Mouse (Mus musculus) cerebellum, adult 9-10 months (tissue): ENCODE results near the gene Hmgcl.

Source experiments
- DNase-seq: peaks from one replicate; pipeline ENCODE4 v3.0.0; 2022

Gene Hmgcl

DNA sequence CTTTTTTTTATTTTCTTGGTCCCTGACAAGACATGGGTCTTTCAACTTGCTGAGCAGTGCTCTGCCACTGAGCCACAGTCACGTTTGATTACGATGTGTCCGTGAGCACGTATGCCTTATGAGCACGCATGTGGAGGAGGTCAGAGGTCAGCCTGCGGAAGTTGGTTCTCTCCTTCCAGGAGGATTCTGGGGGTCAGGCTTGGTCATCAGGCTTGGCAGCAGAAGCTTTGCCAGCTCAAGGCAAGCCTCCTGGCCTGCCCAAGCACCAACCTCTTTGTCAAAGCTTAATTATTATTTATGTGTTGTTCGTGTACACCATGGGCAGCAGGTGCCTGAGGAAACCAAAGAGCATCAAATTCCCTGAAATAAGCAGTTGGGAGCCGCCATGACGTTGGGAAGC is 17.9 kb upstream of the Hmgcl start:
- DNase-seq, result no peak

DNA sequence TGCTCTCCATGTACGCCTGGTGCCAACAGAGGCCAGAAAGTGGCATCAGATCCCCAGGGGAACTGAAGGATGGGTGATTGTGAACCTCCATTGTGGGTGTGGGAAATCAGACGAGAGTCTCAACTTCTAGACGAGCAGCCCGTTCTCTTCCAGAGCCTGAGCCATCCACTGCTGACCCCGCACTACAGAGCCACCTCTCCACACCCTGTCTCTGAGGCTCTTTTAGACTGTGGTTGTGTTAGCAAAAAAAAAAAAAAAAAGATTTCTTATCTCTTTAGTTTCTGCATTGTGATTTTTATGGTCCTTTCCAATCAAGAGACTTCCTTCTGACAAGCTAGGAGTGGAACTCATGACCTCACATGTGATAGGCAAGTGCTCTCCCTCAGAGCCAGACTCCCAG is 16.8 kb upstream of the Hmgcl start:
- no peak for DNase-seq

DNA sequence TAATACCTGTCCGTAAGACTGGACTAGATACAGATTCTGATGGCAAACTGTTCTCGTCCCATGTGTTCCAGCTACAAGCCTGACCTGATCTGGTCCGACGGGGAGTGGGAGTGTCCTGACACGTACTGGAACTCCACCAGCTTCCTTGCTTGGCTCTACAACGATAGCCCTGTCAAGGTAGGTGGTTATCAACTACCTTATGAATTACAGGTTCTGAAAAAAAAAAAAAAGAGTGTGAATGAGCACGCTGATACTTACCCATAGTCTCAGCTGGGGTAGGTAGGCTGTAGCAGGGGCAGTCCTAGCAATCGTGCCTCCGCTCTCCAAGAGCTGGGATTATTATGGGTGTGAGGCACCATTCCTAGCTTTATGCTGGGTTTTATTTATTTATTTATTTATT is 16.4 kb upstream of the Hmgcl start:
- no peak for DNase-seq

DNA sequence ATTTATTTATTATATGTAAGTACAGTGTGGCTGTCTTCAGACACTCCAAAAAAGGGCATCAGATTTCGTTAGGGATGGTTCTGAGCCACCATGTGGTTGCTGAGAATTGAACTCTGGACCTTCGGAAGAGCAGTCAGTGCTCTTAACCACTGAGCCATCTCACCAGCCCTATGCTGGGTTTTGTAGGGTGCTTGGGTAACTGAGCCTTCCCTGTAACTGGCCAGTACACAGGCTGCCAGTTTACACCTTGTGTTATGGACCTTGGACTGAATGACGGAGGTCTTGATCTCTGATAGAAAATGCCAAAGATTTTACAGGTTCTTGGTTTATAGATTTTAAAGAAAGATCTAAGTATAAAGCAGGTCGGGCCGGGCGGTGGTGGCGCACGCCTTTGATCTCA is 16.0 kb upstream of the Hmgcl start:
- no peak for DNase-seq

DNA sequence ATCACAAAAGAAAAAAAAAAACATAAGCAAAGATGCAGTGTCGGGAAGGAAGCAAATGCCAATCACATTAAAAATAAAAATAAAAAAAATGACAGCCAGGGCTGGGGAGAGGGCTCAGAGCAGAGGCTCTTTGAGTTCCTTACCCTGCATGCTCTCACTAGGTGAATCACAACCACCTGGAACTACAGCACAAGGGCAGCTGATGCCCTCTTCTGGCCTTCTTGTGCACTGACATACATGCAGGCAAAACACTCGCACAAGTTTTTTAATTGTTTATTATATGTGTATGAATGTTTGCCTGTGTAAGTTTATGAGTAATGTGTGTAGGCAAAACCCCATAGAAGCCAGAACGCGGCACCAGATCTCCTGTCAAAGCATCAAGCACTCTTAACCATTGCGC is 14.4 kb upstream of the Hmgcl start:
- DNase-seq, result no peak

DNA sequence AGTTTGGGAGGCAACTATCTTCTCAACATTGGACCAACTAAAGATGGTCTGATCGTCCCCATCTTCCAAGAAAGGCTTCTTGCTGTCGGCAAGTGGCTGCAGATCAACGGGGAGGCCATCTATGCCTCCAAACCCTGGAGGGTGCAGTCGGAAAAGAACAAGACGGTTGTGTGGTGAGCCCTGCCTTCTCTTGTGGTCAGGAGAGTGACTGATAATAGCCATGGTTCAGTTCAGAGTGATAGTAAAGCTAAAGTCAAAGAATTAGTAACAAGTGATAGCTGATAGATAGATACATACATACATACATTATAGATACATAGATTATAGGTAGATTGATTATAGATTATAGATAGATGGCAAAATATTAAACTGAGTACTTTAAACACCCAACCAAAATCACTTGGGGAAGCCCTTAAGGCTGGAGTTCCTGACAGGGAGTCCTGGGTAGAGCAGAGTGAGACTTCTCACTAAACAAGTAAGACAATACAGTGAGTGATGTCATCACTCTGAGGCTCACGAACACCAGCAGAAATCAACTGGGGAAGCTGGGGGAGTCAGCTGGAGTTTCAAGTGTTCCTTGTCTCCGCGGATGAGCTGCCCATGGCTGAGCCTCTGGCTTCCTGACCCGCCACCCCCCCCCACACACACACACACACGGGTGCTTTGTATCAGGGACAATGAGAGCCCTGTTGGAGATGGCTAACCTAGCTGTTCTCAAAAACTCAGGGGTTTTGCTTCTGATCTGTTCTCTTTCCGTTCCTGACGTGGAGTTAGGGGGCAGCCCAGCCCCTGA is 11.3 kb upstream of the Hmgcl start:
- DNase-seq, result no peak

DNA sequence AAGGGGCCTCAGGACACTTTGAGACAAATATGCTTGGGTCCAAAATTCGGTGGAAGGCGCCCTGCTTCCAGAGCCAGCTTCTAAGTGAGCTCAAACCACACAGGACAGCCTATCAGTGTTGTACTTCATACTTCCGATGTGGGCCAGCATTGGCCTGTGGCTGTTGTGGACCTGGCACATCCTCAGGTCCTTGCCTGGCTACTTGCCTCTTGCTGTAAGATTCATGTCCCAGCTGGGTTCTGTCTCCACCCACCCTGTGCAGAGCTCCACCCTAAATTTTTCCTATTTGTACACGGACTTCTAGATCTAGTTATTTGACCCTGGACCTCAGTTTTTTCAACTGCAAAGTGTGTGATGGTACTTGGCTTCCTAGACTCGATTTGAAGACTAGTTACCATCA is 10.7 kb upstream of the Hmgcl start:
- no peak for DNase-seq

DNA sequence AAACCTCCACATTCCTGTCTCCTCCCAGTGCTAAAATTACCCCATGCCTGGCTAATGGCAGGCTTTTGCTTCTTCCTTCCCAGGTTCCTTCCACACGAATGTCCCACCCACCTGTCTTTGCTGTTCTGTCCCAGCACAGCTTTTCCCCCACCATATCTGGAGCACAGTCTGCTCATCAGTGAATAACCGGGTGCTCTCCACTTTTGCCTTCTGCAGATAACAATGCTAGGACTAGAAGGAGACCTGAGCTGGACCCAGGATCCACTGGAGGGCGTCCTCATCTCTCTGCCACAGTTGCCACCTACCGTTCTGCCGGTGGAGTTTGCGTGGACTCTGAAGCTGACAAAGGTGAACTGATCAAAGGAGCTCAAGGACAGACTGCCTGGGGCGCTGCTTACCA is 7.4 kb upstream of the Hmgcl start:
- no peak for DNase-seq

DNA sequence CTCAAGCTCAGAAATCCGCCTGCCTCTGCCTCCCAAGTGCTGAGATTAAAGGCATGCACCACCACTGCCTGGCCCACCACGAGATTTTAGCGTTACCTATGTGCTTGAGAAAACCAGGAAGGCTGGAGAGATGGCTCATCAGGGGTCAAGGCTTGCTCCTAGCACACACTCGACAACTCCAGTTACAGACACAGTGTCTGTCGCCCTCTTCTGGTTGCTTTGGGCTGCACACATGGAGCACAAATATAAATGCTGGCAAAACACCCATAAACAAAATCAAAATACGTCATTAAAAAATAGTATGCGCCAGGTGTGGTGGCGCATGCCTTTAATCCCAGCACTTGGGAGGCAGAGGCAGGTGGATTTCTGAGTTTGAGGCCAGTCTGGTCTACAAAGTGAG is 5.2 kb upstream of the Hmgcl start:
- peak; percentile 26 for DNase-seq

DNA sequence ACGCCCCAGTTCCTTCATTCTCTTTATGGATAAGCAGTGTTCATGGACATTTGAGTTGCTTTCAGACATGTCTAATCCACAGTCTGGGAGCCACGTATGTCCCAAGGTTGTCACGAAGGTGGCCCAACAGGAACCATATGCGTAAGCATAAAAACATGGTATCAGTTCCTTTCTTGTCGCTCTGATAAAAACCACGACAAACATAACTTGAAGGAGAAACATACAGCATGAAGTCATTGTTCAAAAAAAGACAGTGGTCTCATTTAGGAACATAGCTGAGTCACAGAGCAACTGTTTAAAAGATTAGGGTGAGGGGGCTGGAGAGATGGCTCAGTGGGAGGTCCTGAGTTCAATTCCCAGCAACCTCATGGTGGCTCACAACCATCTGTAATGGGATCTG is 4.1 kb upstream of the Hmgcl start:
- DNase-seq, result no peak

DNA sequence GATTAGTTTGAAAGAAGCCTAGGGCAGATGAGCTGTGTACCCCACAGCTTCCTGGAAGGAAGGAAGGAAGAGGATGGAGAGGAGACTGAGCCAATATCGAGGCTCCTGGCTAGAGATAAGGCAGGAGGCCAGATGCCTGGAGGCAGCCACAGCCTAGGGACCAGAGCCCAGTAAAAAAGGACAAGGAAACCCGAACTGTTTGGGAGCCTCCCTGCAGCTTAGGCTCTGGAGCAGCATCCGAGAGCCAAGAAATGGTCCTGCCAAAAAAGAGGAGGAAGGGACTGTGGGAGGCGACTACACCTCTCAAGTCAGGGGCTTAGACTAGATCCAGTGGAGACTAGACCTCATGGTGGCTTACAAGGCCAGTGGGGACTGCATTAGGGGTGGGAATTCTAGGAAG is 2.9 kb upstream of the Hmgcl start:
- peak; percentile 28 for DNase-seq

DNA sequence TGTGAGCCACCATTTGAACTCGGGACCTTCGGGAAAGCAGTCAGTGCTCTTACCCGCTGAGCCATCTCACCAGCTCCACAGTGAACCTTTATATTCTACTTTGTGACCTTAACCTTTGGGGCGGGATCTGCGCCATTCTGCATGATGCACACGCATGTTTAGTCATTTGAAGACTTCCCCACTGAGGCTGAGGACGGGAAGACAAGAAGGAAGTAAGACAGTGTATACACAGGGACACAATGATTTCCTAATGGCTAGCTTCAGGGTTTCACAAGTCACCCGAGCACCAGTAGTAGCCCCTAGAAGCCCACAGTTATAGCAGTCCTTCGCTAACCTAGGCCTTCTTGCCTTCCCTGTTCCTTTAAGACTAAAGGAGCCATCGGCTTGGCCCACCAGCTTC is 542 bp upstream of the Hmgcl start:
- no peak for DNase-seq

DNA sequence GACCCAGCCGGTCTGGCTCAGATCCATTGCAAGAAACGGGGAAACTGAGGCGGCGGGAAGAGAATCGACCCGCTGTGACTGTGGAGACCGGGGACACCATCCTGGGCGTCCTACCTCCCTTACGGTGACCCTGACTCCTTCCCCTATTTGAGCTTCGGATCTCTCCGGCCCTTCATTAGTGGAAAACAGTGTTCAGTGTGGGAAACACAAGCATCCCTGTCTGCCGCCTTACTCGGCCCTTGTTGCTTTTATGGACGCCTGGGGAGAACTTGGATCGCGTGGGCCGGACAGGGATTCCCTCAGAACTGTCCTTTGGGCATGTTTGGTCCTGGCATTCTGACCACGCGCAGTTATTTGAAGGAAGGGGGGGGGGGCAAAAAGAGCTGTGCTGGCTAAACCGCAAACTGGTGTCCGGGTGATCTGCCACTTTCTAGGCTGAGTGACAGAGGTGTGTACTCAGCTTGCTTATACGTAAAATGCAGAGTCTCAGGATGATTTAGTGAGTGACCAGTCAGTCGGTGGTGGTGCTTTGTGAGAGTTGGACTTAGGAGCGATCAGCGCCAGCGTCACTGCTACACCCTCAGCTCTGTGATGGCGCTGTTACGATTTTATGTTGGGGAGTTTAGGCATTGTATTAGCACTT is 532 bp downstream of the Hmgcl start:
- DNase-seq, result no peak

DNA sequence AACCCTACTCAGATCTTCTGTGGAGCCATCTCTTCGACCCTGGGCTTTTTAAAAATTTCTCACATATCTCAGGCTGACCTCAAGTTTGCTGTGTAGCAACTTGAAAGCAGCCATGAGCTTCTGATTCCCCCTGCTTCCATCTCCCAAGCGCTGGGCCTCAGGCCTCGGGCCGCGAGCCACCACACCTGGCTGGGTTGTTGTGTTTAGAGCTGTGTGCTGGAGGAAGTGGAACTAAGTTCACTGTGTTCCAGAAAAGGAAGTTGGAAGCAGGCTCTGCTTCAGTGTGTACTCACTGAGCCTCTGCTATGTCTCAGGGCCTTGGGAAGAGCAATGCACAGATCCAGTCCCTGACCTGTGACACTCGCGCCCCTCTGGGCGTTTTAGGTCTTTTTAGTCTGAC is 1.9 kb downstream of the Hmgcl start:
- DNase-seq, result no peak

DNA sequence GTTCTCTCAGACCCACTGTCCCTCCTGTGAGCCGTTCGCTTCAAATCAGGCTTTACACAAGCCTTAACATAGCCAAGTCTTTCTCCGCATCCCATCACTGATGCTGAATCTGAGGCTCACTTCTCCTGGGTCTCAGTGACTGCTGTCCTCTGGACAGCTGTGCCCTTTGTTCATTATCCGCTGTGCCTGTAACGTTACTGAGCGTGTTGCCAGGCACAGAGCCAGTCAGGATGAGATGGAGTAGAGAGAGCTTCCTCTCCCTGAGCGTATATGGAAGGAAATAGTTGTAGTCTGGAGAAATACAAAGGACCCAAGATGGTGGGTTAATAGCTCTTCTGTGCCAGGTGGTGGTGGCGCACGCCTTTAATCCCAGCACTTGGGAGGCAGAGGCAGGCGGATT is 3.2 kb downstream of the Hmgcl start:
- DNase-seq, result no peak

DNA sequence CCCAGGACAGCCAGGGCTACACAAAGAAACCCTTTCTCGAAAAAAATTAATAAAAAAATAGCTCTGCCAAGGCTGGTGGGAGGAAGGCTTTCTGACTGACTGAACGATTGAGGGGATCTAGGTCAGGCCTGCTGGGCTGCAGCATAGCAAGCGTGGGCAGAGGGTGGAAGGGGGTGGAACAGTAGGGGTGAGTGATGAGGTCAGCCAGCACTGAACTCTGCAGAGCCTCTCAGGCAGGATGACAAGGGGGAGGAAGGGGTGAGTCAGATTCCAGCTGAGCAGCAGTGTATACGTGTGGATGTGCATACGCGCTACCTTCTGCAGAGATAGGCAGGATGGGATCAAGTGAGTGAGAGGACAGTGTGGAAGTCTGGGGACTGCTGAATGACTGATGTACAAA is 3.7 kb downstream of the Hmgcl start:
- peak; percentile 83 for DNase-seq

DNA sequence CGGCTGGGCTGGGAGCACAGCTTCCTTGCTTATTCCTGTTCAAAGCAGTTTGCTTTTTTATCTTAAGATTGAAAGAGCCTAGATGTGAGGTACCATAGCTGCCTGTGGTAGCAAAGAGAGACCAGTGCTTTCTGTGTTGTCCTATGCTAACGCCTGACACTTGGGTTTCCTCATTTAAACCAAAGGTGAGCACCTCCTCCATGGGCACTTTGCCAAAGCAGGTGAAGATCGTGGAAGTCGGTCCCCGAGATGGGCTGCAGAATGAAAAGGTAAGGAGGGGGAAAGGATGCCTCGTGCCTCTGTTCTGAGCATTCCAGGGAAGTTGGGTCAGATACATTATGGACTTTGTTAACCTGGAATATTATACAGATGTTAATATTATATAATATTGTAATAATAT is 4.1 kb downstream of the Hmgcl start:
- peak; percentile 67 for DNase-seq

DNA sequence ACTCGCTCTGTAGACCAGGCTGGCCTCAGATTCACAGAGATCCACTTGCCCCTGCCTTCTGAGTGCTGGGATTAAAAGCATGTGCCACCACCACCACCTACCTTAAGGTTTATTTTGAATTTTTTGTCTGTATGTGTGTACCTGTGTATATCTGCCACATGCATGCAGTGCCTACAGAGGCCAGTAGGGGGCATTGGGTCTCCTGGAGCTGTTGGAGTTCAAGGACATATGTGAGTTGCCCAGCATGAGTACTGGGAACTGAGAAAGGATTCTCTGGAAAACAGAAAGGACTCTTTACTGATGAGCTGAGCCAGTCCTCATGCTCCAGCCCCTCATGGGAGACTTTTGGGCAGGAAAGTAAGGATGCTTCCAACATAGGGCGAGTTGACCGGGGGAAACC is 5.3 kb downstream of the Hmgcl start:
- peak; percentile 46 for DNase-seq

DNA sequence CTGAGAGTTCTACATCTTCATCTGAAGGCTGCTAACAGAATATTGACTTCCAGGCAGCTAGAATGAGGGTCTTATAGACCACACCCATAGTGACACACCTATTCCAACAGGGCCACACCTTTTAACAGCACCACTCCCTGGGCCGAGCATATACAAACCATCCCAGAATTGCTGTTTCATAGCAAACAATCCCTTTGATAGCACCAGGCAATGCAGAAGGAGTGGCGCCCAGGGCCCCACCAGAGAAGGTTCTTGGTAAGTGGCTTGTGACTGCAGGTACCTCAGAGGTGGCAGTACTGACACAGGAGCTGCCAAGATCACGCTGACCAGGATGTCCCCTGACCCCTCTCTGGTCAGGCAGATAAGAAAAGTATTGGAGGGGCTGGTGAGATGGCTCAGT is 6.9 kb downstream of the Hmgcl start:
- no peak for DNase-seq

DNA sequence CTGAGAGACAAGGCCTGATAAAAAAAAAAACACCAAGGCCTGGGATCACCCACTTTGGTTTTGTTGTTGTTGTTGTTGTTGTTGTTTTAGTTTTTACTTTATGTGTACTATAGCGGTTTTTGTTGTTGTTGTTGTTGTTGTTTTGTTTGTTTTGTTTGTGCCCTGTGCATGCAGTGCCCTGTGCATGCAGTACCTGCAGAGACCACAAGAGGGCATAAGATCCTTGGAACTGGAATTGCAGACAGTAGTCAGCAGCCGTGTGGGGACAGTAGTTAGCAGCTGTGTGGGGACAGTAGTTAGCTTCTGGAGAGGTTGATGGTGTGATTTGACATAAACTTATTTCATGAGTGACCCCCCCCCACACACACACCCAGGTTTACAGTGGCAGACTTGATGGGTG is 8.0 kb downstream of the Hmgcl start:
- peak; percentile 82 for DNase-seq

DNA sequence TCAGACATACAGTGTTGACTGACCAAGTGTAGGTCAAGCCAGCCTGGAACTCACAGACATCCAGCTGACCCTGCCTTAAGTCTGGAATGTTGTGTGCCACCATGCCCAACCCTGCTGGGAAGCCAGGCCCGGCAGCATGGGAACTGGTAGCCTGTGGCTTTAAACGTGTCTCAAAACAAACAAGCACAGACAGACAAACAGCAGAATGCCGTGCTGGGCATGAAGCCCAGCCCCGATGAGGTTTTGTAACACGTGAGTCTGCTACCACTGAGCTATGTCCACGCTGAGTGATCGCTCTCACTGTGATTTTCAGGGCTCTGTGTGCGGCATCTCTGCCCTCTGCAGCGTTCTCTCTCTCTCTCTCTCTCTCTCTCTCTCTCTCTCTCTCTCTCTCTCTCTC is 9.6 kb downstream of the Hmgcl start:
- DNase-seq, result no peak

DNA sequence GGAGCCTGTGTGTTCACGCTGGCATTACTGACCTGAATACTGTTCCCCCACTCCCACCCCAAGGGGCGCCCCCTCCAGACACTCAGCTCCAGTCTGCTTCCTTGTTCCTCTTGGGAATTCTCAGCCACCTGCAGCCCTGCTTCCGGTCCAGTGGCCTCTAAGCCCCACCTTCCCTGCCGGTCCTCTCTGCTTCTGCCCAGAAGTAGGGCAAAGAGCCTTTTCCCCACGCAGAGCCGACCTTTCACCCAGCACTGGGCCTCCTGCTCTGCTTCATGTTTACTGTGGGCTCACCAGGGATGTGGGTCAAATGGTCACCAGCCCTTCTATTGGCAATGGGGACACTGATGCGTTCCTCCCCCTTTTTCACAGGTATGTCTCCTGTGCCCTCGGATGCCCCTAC is 12.1 kb downstream of the Hmgcl start:
- DNase-seq, result no peak

DNA sequence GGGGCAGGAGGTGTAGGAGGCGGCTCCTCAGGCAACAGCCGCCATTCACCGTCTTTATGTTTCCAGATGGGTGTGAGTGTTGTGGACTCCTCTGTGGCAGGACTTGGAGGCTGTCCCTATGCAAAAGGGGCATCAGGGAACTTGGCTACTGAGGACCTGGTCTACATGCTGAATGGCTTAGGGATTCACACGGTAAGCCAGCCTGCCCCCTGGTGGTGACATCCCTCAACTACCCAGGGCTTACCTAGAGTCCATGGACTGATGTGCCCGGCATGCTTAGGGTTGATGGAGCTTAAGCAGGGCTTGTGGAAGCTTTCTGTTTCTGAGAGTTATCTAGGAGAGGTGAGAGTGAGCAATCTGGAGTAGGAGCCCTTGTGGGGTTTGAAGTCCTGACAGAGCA is 14.5 kb downstream of the Hmgcl start:
- peak; percentile 86 for DNase-seq

DNA sequence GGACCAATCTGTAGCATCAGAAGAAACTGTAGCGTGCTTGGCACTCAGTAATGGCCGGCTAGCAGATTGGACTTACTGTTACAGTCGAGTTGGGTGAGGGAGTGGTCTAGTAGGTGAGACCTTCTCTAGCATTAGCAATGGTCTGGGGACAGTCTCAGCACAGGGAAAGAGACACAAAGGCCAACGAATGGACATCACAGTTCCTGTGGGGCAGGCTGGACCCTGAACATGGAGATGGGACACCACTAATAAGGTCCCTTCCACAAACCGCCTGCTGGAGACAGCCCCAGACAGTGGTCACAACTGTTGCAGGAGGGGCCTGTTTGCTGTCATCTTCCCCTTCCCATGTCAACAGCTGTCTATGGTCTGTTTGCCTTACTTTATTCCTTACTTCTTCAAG is 15.5 kb downstream of the Hmgcl start:
- no peak for DNase-seq

DNA sequence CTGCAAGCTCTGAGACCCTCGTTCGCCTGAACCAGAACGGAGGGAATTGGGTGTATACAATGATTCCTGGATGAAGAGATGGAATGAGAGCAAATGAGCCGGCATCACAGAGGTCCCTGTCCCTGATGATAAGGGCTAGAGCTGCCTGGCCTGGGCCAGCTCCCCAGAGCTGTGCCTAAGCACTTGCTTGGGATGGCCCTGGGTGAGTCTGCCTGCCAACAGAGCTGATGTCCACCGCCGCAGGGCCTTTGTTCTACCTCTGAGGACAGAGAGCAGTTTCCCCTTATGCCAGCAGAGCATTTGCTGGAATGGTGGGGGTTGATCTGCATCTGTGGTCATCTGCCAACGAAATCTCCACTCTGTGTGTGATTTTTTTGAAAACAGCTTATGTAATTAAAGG is 15.9 kb downstream of the Hmgcl start:
- DNase-seq, result no peak
